ENCODE assay signal across 8 mouse cellular contexts in genomic region chr7:114029596-114029995, GRCm38 (mm10).
A peak's percentile ranks its signal among the peaks of the same experiment; 100 is the strongest.
DNase-seq lines count a peak whose midpoint lies in the region.

No protein-coding gene starts in this region.

- intact Hi-C loops in heart, postnatal 36 days (cut with DNase I) = no loop called here

- peak; percentile 28 to 56 for DNase-seq in frontal cortex, postnatal 36 days (ENCODE audit: low spot score in 2 of 2)
- DNase-seq in frontal cortex, postnatal 10 days (ENCODE audit: low spot score in 2 of 2) = no peak
- DNase-seq in 3134 (ENCODE audit: extremely low read depth, insufficient read length, low spot score) = peak; percentile 70
- DNase-seq in cerebellum, adult 18-20 months = peak; percentile 82 to 89
- peak; percentile 56 to 63 for DNase-seq in heart, postnatal 36 days
- no peak for DNase-seq in embryo, embryonic 9.5 days (ENCODE audit: extremely low spot score)
- no peak for DNase-seq in thymus, postnatal 14 days
- no peak for DNase-seq in spleen, postnatal 4 days (ENCODE audit: low spot score in 2 of 2)

Comparison
In these comparisons a context has a peak if more than half of its experiments do, and no peak if none do; other contexts are left out.
1. DNase-seq: peak in frontal cortex, postnatal 36 days (2 of 2), 3134 (single experiment), cerebellum, adult 18-20 months (2 of 2) and heart, postnatal 36 days (2 of 2); none in frontal cortex, postnatal 10 days (0 of 2), embryo, embryonic 9.5 days (single experiment), thymus, postnatal 14 days (single experiment) and spleen, postnatal 4 days (0 of 2).